Mouse (Mus musculus): ENCODE data around the gene Itgb1bp1. TPM values are rescaled to one million over a fixed set of nuclear protein-coding genes. Genes with fewer than 3 reads are reported as not detected.

The Itgb1bp1 gene
- polyA plus RNA-seq, 1 experiment from 2014 or later: 67.6 TPM

GRCm38 (mm10) chr12:21277352-21277864 lies 8.7 kb downstream of the Itgb1bp1 start:
- Histone ChIP-seq H3K4me1 (ENCODE audit: insufficient read depth, low read depth, low read length) (no peaks in the 10 kb centered on the region), H3K27ac (ENCODE audit: low read length) (no peak overlapping the region), H3K36me3 (ENCODE audit: insufficient read depth, low read length) (no peaks in the 10 kb centered on the region), H3K4me2 (replicated peaks; ENCODE audit: low read depth, low read length) (no peak overlapping the region), H3K4me3 (ENCODE audit: low read depth, low read length) (no peak overlapping the region), H3K9ac (replicated peaks; ENCODE audit: low read depth) (no peak overlapping the region), H3K27me3 (replicated peaks; ENCODE audit: insufficient read depth, low read length) (no peaks in the 10 kb centered on the region), H3K9me3 (ENCODE audit: low read length) (no peaks in the 10 kb centered on the region)
- no peak for DNase-seq (ENCODE audit: low spot score)
- TF ChIP-seq CTCF (IDR thresholded peaks at IDR 0.05): no peak
- no peak for ATAC-seq
- WGBS: 74% methylated on average over 1 of the region's 1 CpGs

- Histone ChIP-seq H3K9me3 (ENCODE audit: low read length) (no peaks in the 10 kb centered on the region), H3K36me3 (ENCODE audit: insufficient read depth, low read length) (peaks cover 16% of the 10 kb centered on the region), H3K4me2 (replicated peaks; ENCODE audit: low read depth, low read length) (no peak overlapping the region), H3K9ac (replicated peaks; ENCODE audit: low read depth) (no peak overlapping the region), H3K27me3 (replicated peaks; ENCODE audit: insufficient read depth, low read length) (no peaks in the 10 kb centered on the region), H3K4me3 (ENCODE audit: low read depth, low read length) (no peak overlapping the region), H3K4me1 (ENCODE audit: insufficient read depth, low read depth, low read length) (no peaks in the 10 kb centered on the region), H3K27ac (ENCODE audit: low read length) (no peak overlapping the region)
- ATAC-seq (no peak), DNase-seq (ENCODE audit: low spot score) (no peak)
- WGBS: 76% methylated on average over 7 of the region's 7 CpGs
- TF ChIP-seq EP300 (IDR thresholded peaks at IDR 0.05): no peak
- no peak for TF ChIP-seq CTCF (IDR thresholded peaks at IDR 0.05)
These were observed 11.6 kb downstream of the Itgb1bp1 start for GRCm38 (mm10) chr12:21274446-21274845.

- WGBS: 91% methylated on average over 8 of the region's 8 CpGs
- H3K36me3 ChIP-seq (ENCODE audit: insufficient read depth, low read length): peaks cover 16% of the 10 kb centered on the region
- no peak for ATAC-seq
These were observed 17.9 kb downstream of the Itgb1bp1 start for GRCm38 (mm10) chr12:21268083-21268616.

GRCm38 (mm10) chr12:21266784-21267098 lies 19.3 kb downstream of the Itgb1bp1 start:
- 82% methylated on average over 2 of the region's 2 CpGs for WGBS
- no peak for TF ChIP-seq CTCF (IDR thresholded peaks at IDR 0.05)
- TF ChIP-seq EP300 (IDR thresholded peaks at IDR 0.05): no peak
- H3K4me2 ChIP-seq (replicated peaks; ENCODE audit: low read depth, low read length): no peak overlapping the region
- no peaks in the 10 kb centered on the region for H3K4me1 ChIP-seq (ENCODE audit: insufficient read depth, low read depth, low read length)
- H3K27me3 ChIP-seq (replicated peaks; ENCODE audit: insufficient read depth, low read length): no peaks in the 10 kb centered on the region
- H3K36me3 ChIP-seq (ENCODE audit: insufficient read depth, low read length): peaks cover 15% of the 10 kb centered on the region
- no peaks in the 10 kb centered on the region for H3K9me3 ChIP-seq (ENCODE audit: low read length)
- DNase-seq (ENCODE audit: low spot score) (no peak), ATAC-seq (no peak)
- H3K9ac ChIP-seq (replicated peaks; ENCODE audit: low read depth): no peak overlapping the region
- H3K4me3 ChIP-seq (ENCODE audit: low read depth, low read length): no peak overlapping the region
- no peak overlapping the region for H3K27ac ChIP-seq (ENCODE audit: low read length)

More at GRCm38 (mm10) chr12:21268083-21268616, 17.9 kb downstream of the Itgb1bp1 start:
- DNase-seq (ENCODE audit: low spot score): no peak
- TF ChIP-seq EP300 (IDR thresholded peaks at IDR 0.05) (no peak), CTCF (IDR thresholded peaks at IDR 0.05) (no peak)
- Histone ChIP-seq H3K4me1 (ENCODE audit: insufficient read depth, low read depth, low read length) (no peaks in the 10 kb centered on the region), H3K27me3 (replicated peaks; ENCODE audit: insufficient read depth, low read length) (no peaks in the 10 kb centered on the region), H3K9ac (replicated peaks; ENCODE audit: low read depth) (no peak overlapping the region), H3K9me3 (ENCODE audit: low read length) (no peaks in the 10 kb centered on the region), H3K4me2 (replicated peaks; ENCODE audit: low read depth, low read length) (no peak overlapping the region), H3K27ac (ENCODE audit: low read length) (no peak overlapping the region), H3K4me3 (ENCODE audit: low read depth, low read length) (no peak overlapping the region)

GRCm38 (mm10) chr12:21265946-21266783 lies 19.9 kb downstream of the Itgb1bp1 start:
- Histone ChIP-seq H3K9me3 (ENCODE audit: low read length) (no peaks in the 10 kb centered on the region), H3K4me3 (ENCODE audit: low read depth, low read length) (no peak overlapping the region), H3K27ac (ENCODE audit: low read length) (no peak overlapping the region), H3K4me1 (ENCODE audit: insufficient read depth, low read depth, low read length) (no peaks in the 10 kb centered on the region), H3K27me3 (replicated peaks; ENCODE audit: insufficient read depth, low read length) (no peaks in the 10 kb centered on the region), H3K9ac (replicated peaks; ENCODE audit: low read depth) (no peak overlapping the region), H3K36me3 (ENCODE audit: insufficient read depth, low read length) (peaks cover 9% of the 10 kb centered on the region), H3K4me2 (replicated peaks; ENCODE audit: low read depth, low read length) (no peak overlapping the region)
- 73% methylated on average over 14 of the region's 14 CpGs for WGBS
- no peak for TF ChIP-seq EP300 (IDR thresholded peaks at IDR 0.05)
- TF ChIP-seq CTCF (IDR thresholded peaks at IDR 0.05): peak; percentile 86
- ATAC-seq (peak; percentile 68), DNase-seq (ENCODE audit: low spot score) (peak; percentile 74)

GRCm38 (mm10) chr12:21265501-21265900 lies 20.6 kb downstream of the Itgb1bp1 start:
- WGBS: 80% methylated on average over 4 of the region's 4 CpGs
- TF ChIP-seq CTCF (IDR thresholded peaks at IDR 0.05) (no peak), EP300 (IDR thresholded peaks at IDR 0.05) (no peak)
- 0 out of 2 replicates have a peak, but pooled peaks cover 4% of the 10 kb centered on the region for H3K36me3 ChIP-seq (ENCODE audit: insufficient read depth, low read length)

More at GRCm38 (mm10) chr12:21265501-21265900, 20.6 kb downstream of the Itgb1bp1 start:
- H3K4me1 ChIP-seq (ENCODE audit: insufficient read depth, low read depth, low read length): no peaks in the 10 kb centered on the region
- DNase-seq (ENCODE audit: low spot score) (no peak), ATAC-seq (no peak)
- no peak overlapping the region for H3K4me3 ChIP-seq (ENCODE audit: low read depth, low read length)
- no peak overlapping the region for H3K27ac ChIP-seq (ENCODE audit: low read length)
- H3K4me2 ChIP-seq (replicated peaks; ENCODE audit: low read depth, low read length): no peak overlapping the region
- no peaks in the 10 kb centered on the region for H3K9me3 ChIP-seq (ENCODE audit: low read length)
- no peaks in the 10 kb centered on the region for H3K27me3 ChIP-seq (replicated peaks; ENCODE audit: insufficient read depth, low read length)
- H3K9ac ChIP-seq (replicated peaks; ENCODE audit: low read depth): no peak overlapping the region

All from lung, postnatal 0 days (tissue).